Mouse (Mus musculus) brain, embryonic 14.5 days (tissue): ENCODE results near the gene Gm5134. TPM values are rescaled to one million over a fixed set of nuclear protein-coding genes. Genes with fewer than 3 reads are reported as not detected.

Source experiments
- DNase-seq: peaks from one replicate; pipeline ENCODE4 v3.0.0-alpha.2; 2011; ENCODE audit warnings: low read depth
- CTCF ChIP-seq: fragments of 200-500 bp; IDR thresholded peaks from 2 replicates; pipeline ENCODE4 v1.5.1; 2012; ENCODE audit warnings: inconsistent platforms, mild to moderate bottlenecking, moderate library complexity, borderline replicate concordance; ENCODE audit not compliant: insufficient read depth, insufficient read length; ENCODE audit errors: extremely low read depth
- POLR2A ChIP-seq: fragments of 200-500 bp; IDR thresholded peaks from 2 replicates; pipeline ENCODE4 v1.6.1; 2012; ENCODE audit warnings: mild to moderate bottlenecking, inconsistent platforms, borderline replicate concordance; ENCODE audit not compliant: poor library complexity, insufficient read depth, insufficient read length, severe bottlenecking; ENCODE audit errors: extremely low read depth
- polyA plus RNA-seq: library from polyadenylated mRNA; depleted of rRNA; stranded (reverse); fragments of >200 nt; gene quantifications from 2 replicates; pipeline ENCODE4 v1.2.3, GENCODE M21; 2012

Gene Gm5134
- polyA plus RNA-seq, 1 experiment: 0.05 TPM

DNA sequence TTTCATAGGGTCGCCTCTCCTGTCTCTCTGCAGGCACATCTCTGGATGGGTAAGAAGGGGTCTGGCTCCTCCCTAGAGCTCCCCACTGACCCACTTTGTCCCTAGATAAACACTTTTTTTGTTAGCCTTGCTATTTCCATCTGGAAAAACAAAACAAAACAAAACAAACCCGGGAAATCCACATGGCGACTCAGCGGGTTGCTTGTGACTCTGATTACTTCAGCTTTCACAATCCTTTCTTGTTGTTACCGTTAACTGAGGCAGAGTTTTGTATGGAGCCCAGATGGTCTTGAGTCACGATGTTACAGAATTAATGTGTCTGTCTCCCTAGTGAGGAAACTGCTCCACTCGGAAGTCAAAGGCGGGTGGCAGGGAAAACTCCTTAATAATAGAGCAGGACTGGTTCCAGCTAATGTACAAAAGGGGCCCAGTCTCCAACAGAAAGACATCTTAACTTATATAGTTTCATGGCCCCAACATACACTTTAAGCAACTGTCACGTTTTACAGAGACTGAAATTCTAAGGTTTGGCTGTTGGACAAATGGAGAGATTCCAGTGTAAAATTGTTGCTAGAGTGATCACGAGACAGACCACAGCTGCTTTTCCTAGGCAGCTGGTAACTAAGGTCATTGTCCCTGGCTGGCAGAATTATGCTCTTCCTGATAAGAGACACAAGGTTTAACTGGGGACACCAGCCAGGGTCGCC lies 10.1 kb upstream of the Gm5134 start:
- peak; percentile 75 for DNase-seq
- TF ChIP-seq POLR2A (no peak), CTCF (no peak)

DNA sequence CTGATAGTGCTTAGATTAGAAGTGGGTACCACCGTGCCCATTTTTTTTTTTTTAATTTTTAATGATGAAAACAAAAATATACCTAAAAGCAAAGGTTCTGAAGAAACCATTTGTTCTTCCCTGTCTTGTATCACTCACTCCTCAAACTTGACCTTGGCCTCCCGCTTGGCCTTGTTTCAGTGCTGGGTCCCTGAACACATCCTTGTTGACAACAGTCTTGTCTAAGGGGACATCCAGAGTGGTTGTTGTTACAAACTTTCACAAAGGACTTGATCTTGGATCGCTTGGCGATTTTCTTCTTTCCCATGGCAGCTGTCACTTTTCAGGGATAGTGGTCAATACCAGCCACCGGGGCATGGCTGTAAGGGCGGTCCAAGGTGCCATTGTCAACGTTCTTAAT lies 9.1 kb upstream of the Gm5134 start:
- no peak for TF ChIP-seq POLR2A
- TF ChIP-seq CTCF: no peak
- no peak for DNase-seq

DNA sequence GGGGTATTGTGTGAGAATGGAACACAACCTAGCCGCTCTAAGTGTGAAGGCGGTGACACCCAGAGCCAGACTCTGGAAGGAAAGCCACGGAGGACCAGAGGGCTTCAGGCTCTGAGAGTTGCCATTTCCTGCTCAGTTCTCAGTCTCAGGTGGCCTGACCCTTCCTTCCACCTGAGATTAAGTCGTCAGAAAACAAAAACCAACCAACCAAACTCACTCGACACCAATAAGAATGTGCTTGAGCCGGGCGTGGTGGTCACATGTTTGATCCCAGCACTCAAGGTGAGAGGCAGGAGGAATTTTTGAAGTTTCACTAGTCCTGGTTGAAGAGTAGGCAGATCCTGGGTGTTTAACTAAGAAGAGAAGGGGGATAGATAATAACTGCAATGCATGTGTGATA lies 8.4 kb upstream of the Gm5134 start:
- TF ChIP-seq CTCF (no peak), POLR2A (no peak)
- no peak for DNase-seq

DNA sequence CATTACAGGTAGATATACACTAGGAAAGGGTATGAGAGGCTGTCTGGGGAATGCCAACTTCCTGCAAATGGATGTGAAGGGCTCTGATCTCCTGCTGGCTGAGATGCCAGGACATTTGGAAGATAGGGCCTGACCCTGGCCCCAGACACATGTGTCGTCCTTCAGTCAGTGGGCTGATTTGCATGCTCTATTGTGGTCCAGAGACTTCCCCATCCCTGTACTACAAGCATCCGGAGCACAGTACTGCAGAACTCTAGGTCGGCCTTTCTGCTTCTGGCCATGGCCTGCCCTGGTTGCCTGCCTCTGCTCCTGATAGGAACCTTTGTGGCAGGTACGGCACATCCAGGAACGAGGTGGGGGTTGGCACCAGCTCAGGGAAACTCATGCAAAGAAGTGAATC lies 6.2 kb upstream of the Gm5134 start:
- no peak for DNase-seq
- TF ChIP-seq POLR2A (no peak), CTCF (no peak)

DNA sequence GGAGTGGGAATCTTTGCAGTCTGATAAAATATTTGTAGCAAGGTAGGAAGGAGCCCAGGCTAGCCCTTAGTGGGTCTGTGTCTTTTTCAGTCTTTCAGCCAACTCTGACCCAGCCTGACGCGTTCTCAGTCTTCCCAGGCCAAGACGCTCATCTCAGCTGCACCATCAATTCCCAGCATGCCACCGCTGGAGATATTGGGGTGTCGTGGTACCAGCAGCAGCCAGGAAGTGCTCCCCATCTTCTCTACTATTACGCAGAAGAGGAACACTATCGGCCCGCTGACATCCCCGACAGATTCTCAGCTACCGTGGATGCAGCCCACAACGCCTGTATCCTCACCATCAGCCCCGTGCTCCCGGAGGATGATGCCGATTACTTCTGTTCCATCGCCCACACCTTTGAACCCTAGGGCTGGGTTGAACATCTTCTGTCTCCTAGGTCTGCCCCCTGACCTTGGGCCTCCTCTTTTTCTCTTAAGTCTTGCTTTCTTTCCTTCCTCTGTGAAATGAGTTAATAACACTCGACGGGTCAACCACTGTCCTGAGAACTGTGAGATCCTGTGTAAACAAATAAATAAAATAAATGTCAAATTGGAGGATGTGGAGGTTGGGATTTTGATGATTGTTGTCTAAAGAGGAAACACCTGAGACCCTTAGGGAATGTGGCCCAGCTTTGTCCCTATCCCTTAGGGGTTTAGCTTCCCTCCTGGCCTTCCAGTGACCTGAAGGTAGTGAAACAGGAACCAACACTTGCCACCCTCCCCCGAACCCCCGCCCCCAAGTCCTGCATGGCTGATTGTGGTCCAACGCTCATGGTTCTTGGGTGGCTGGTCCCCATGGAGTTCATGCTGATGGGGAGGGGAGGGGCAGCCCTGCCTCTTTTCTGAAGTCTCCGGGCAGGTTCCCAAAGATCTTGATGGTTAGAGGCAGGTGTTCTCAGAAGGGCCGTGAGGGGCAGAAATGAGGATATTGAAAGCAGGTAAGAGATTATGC lies 5.0 kb upstream of the Gm5134 start:
- no peak for TF ChIP-seq CTCF
- no peak for TF ChIP-seq POLR2A
- DNase-seq: no peak

DNA sequence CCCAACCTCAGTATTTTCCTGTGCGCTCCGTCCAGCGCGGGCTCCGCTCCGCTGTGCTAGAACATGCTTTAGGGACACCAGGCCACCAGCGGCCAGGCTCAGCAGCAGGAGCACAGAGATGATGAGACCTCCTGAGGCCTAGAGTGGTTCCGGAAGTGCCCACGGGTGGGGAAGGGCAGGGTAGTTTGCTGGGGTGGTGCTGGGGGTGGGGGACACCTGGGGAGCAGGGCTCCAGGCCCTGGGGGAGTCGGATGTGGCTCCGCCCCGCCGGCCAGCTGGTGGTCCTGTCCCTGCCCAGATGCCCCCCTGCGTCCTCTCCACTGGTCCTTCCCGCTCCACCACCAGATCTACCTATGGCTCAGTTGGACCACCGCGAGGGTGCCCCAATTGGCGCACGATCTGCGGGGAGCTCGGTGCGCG lies 3.5 kb upstream of the Gm5134 start:
- DNase-seq: peak; percentile 43
- TF ChIP-seq CTCF (no peak), POLR2A (no peak)

DNA sequence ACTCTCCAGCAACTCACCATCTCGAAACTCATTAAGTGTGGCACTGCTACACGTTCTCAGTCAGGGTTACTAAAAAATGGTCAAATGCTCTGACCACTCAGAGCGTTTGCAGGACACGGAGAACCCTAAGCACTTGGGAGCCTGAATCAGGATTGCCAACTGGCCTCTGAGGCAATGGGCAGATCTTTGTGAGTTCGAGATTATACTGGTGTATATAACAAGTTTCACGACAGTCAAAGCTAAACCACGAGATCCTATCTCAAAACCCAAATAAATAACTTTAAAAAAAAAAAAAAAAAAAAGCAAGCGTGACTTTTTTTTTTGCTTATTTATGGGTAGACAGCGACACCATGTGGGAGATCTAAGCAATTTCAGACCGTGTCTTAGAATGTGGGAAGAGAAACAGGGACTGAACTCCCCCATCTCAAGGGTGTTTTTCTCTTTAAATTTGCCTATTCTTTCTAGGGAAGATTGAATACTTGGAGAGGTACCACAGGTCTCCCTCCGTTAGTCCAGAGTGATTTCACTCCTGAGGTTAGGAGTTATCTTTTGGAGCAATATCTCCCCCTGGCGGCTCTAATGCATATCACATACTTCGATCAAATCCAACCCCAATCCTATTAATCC lies 2.8 kb upstream of the Gm5134 start:
- DNase-seq: peak; percentile 81
- peak; percentile 48; the same call in 1 of the 2 replicates for TF ChIP-seq CTCF
- TF ChIP-seq POLR2A: no peak

DNA sequence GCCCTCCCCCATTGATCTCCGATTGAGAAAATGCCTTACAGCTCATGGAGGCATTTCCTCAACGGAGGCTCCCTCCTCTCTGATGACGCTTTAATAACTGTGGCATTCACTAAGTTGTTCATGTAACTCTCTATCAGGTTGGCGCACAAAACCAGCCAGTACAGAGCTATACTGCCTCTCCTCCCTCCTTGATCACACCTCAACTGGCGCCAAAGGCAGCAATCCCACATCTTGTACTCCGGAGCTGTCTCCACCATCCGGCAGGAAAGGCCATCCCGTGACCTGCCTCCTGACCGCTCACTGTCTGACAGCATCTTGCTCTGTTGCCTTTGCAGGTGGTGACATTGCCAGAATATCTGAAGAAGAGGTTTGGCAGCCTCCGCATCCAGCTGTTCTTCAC lies 19.5 kb downstream of the Gm5134 start:
- no peak for DNase-seq
- TF ChIP-seq CTCF (no peak), POLR2A (no peak)

DNA sequence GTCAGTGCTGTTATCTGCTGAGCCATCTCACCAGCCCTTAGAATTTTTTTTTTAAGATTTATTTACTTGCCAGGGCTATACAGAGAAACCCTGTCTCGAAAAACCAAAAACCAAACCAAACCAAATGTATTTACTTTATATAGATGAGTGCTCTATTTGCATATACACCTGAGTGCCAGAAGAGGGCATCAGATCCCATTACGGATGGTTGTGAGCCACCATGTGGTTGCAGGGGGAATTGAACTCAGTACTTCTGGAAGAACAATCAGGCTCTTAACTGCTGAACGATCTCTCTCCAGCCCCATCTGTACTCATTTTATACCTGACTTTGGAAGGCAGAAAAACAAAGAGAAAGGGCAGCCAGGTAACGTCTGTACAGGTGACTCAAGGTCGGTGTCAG lies 20.9 kb downstream of the Gm5134 start:
- TF ChIP-seq POLR2A (no peak), CTCF (peak; percentile 44; the same call in 1 of the 2 replicates)
- DNase-seq: peak; percentile 12

DNA sequence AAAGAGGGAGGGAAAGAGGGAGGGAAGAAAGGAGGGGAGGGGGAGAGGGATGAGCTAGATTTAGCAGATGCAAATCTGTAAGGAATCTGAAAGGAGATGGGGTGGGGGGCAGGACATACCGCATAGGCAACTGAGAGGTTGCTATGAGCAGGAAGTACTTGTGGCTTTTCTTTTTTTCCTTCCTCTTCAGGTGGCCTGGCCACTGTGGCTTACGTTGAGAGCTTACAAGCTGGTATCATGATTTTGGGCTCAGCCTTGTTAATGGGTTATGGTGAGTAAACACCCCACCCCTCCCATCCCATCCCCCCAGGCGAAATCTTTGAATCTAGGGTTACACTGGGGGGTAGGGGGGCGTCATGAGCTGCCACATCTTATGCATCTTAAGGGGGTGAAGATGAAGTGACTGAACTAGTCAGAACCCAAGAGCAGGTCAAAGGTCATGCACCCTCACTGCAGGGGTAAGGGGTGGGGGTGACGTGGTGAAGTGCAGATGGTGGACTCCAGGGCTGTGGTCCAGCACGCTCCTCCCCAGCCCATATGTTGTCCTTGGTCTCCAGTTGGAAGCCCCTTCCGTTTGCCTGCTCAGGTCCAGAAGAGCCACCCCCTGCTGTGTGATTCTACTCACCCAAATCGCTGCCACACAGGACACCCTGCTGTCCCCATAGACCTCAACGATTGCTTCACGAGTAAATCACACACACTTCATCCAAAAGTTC lies 24.0 kb downstream of the Gm5134 start:
- TF ChIP-seq CTCF: no peak
- no peak for TF ChIP-seq POLR2A
- DNase-seq: no peak
